Mouse (Mus musculus) heart, adult 2 months (tissue): Measurements from ENCODE around the gene Tshz2.

Source experiments
- CTCF ChIP-seq: fragments of 200-600 bp; IDR thresholded peaks from 2 replicates; pipeline ENCODE4 v1.8.1; 2022; ENCODE audit warnings: antibody characterized with exemption, mild to moderate bottlenecking, moderate library complexity
- EP300 ChIP-seq: fragments of 200-500 bp; IDR thresholded peaks from 2 replicates; pipeline ENCODE4 v1.6.1; 2011; ENCODE audit warnings: low read depth, low read length, control low read depth; ENCODE audit not compliant: insufficient read depth
- POLR2A ChIP-seq: fragments of 200-500 bp; IDR thresholded peaks from 2 replicates; pipeline ENCODE4 v1.6.1; 2011; ENCODE audit warnings: mild to moderate bottlenecking, low read depth, low read length, control low read depth; ENCODE audit not compliant: insufficient read depth

- no peak for TF ChIP-seq CTCF
- no peak for TF ChIP-seq EP300
- TF ChIP-seq POLR2A = no peak
Observed at GRCm38 (mm10) chr2:169914903-169915302, 282.1 kb downstream of the Tshz2 start.
